Mouse (Mus musculus) telencephalon, adult 2 months (tissue): ENCODE measurements around the gene Nlgn1.

Experiments used
- DNase-seq: peaks from one replicate; pipeline ENCODE4 v3.0.0-alpha.2; 2011; ENCODE audit warnings: low read depth, low spot score

Nlgn1 gene

DNA sequence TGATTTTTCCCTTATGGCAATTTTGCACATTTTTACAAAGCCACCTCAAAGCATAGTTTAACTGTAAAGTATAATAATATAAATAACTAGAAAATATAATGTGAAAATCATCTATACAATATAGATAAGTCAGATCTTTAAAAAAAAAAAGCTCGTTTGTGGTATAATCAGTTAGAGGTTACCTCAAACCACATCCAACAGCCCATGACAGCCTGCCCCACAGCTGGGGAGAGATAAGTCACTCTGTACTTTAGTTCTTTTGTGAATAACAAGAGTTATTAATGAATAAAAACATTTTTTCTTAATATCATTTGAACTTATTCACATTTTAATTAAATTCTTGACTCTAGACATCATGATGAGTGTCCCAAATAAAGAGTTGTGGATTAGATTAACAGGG, 130.8 kb downstream of the Nlgn1 start:
- DNase-seq = no peak

- peak; percentile 23 for DNase-seq
Observed at GRCm38 (mm10) chr3:26194970-26195369, 137.3 kb downstream of the Nlgn1 start.

DNA sequence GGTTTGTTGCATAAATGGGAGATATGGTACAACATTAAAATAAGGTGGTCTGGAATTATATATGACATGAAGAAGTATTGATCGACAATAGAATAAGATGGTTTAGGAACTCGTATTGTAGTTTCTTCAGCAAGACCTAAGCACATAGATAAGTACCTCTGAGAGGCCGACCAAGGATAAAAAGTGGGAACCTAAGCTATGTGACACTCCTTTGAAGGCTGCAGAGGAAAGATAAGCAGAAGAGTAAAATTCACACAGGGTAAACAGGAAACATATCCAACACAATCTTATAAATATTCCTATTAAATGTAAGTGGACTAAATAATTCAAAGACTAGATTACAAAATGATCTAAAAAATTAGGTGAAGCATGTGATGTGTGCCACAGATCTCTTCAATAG, 151.2 kb downstream of the Nlgn1 start:
- no peak for DNase-seq

GRCm38 (mm10) chr3:26175371-26175770, 156.9 kb downstream of the Nlgn1 start:
- no peak for DNase-seq

- DNase-seq = no peak
Observed at GRCm38 (mm10) chr3:26174257-26174656, 158.0 kb downstream of the Nlgn1 start.

DNA sequence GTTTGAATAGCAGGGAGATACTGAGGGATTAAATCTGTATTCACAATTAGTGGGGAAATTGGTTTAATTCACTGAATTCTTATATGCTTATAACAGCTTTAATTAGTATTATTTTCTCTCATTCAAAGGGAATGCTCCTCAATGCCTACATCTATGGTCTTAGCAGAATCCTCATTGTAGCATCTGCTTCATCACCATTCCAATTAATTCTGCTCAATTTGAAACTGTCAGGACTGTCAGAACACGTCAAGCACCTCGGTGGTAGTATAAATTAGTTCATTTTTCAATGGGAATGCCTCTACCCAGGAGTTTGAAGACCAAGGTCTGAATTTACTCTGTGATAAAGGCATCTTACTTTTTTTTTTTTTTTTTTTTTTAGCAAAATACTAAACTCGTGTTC, 158.6 kb downstream of the Nlgn1 start:
- no peak for DNase-seq

DNA sequence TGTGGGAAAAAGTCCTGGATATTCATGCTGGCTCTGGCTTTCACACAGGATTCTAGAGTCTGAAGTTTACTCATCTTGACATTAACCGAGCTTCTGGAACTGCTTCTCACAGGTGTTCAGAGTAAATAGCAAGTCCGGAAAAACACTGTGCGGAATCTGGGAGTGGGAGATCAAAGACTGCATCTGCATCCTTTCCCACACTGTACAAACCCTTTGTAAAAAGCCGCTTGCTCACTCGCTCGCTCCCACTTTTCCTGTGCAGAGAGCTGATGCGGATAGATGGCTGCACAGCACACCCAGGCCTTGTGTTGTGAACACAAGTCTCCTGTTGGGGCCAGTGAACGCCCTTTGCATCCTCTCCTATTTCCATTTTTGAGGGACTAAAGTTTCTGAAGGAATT, 165.5 kb downstream of the Nlgn1 start:
- no peak for DNase-seq

DNA sequence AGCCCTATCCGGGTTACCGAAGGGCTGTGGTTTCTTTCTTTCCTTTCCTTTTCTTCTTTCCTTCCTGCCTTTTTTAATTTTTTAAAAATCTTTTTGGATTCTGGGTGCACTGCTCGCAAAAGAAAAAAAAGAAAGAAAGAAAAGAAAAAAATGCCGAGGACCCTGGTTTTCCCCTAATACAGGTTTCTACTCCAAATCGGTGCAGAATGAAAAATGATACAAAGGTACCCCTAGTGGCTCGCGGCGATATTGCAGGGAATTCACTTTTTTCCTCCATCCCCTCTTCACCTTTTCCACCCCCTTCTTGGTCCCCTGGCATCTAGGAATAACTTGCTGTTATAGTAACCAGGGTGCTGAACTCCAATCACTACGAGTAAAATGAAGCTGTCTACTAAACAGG, 178.5 kb downstream of the Nlgn1 start:
- no peak for DNase-seq

DNA sequence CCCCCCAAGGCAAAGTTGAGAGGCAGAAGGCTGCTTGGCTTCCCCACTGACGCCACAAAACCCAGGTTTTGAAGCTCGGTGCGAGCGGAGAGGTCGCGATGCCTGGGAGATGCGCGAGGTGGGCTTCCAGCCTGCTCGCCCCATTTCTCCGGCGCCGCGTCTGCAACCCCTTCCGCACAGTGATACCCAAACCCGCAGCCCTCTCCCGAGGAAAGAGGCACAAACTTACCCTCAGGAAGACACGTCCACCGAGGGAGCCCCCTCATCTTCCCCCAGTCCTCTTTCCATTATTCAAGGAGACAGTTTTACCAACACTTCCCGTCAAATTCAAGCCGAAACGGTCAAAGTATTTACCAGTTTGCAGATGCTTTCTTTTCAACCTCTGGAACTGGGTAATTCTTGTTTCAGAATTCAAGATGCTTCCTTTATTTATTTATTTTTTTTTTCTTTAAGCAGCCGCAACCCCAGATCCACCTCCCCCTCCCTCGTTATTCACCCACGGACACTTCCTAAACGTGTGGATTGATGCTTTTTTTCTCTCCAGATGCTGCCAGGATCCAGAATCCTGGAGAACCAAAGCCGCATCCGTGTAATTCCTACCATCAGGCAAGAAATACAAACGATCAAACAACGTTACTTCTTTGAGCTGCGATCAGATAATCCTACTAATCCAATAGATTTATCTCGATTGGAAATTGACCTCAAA, 179.1 kb downstream of the Nlgn1 start:
- DNase-seq = no peak

DNA sequence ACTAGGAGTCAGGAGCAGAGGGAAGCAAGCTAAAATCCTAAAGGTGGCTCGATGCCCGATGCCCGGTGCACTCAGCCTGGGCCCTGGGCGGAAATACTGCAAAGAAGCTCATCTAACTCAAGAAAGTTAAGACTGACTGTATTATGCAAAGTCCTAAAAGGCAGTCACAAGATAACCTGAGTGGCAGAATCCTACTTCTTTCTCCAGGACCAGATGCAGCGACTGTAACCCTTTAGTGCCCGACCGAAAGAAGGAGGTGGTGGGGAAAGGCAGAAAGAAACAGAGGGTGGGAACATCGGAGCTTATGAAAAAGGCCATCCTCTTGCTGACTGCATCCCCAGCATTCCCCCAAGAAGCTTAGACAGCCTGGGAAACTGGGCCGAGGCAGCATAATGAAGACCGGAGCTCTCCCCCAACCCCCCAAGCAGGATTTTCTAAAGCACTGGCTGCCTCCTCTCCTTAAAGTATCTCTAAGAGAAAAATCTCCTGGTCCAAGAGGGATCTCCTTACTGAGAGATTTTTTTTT, 179.7 kb downstream of the Nlgn1 start:
- DNase-seq = no peak

- no peak for DNase-seq
Observed at GRCm38 (mm10) chr3:26151351-26152020, 180.8 kb downstream of the Nlgn1 start.

DNA sequence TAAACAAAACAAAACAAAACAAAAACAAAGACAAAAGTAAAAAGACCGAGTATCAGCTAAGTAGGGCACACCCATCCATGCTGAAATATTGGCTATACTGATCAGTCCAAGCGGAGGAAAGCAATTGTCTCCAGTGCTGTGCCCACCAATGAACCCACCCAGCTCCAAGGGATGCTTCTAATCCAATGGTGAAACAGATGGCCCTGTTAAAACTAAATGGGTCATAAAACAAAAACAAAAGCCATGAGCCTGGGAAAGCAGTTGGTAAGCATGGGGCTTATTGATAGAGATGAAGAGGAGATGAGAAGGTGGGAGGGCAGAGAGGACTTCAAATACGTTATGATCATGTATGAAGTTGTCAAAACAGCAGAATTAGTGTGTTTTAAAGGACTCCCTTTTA, 186.1 kb downstream of the Nlgn1 start:
- DNase-seq = no peak

GRCm38 (mm10) chr3:26145441-26145840, 186.8 kb downstream of the Nlgn1 start:
- no peak for DNase-seq

DNA sequence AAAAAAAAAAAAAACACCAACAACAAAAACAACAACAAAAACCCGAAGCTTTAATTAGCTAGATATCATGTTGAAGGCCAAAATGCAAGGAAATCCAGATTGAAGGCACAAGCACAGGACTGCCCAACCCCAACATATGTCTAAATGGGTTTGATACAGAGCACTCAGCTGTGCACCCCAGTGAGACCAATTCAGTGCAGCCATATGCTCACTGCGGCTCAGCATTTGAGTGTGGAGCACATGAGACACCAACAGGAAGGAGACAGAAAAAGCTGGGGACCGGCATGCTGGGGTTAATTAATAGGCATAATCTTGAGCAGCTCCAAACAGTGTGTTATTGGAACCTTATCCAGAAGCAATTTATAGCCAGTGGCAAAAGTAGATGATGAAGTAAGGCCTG, 190.7 kb downstream of the Nlgn1 start:
- DNase-seq = no peak

- DNase-seq = no peak
Observed at GRCm38 (mm10) chr3:26134839-26135651, 197.2 kb downstream of the Nlgn1 start.

GRCm38 (mm10) chr3:26130919-26131318, 201.3 kb downstream of the Nlgn1 start:
- DNase-seq = no peak

DNA sequence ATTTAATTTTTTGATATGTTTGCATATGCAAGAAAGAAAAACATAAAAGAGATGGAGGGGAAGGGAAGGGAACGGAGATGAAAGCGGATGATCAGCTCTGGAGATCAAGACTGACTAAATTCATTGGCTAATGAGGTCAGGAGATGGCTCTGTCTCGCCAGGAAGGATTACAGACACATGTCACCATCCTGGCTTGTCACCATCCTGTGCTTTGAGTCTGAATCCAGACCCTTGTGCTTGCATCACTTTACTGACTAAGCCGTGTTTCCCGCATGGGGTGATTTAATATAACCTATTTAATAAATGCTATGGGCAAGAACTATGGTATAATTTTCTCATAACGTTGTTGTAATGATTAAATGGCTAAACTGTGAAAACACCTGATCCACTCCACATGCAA, 202.8 kb downstream of the Nlgn1 start:
- DNase-seq = no peak

DNA sequence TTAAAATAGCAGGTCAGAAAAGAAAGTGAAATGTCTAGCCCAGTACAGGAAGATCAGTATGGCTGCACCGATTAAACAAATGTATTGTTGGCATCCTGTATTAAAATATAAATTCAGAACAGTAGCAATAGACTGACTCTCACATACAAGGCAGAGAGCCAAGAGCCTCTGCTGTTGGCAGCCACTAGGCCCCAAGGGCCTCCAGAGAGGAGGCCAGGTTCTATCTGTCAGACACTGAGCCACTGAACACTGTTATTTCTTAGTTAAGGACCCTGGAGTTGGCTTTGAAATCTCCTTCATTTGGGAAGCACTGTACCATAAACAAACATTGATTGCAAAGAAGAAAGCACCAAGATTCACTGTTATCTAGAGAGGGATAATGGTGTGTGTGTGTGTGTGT, 215.2 kb downstream of the Nlgn1 start:
- no peak for DNase-seq

DNA sequence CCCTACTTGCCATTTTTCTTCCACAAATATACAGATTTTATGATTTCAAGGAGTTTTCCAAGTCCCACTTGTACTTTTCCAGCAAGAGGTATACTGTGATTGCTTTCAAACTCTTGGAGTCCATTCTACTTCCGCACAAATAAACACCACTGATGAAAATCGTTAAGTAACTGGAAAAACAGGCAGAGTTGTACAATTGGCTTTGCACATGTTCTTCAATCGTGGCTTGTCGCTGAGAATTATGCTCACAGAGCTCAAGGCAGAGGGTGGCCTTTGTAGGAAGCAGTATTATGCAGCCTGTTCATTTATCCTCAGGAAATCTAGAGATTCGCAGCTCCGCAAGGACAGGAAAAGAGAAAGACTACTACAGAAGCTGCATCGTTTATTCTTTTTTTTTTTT, 225.9 kb downstream of the Nlgn1 start:
- DNase-seq = no peak

- no peak for DNase-seq
Observed at GRCm38 (mm10) chr3:26105528-26105927, 226.7 kb downstream of the Nlgn1 start.

GRCm38 (mm10) chr3:26102271-26102670, 230.0 kb downstream of the Nlgn1 start:
- DNase-seq = no peak

GRCm38 (mm10) chr3:26095551-26095950, 236.7 kb downstream of the Nlgn1 start:
- DNase-seq = no peak
